Mouse (Mus musculus) brain, embryonic 14.5 days (tissue): Measurements from ENCODE around the gene Katnb1.
A peak's percentile ranks its signal among the peaks of the same experiment; 100 is the strongest.

Source experiments
- CTCF ChIP-seq: fragments of 200-500 bp; IDR thresholded peaks from 2 replicates; pipeline ENCODE4 v1.5.1; 2012; ENCODE audit warnings: inconsistent platforms, mild to moderate bottlenecking, moderate library complexity, borderline replicate concordance; ENCODE audit not compliant: insufficient read depth, insufficient read length; ENCODE audit errors: extremely low read depth
- POLR2A ChIP-seq: fragments of 200-500 bp; IDR thresholded peaks from 2 replicates; pipeline ENCODE4 v1.6.1; 2012; ENCODE audit warnings: mild to moderate bottlenecking, inconsistent platforms, borderline replicate concordance; ENCODE audit not compliant: poor library complexity, insufficient read depth, insufficient read length, severe bottlenecking; ENCODE audit errors: extremely low read depth

DNA sequence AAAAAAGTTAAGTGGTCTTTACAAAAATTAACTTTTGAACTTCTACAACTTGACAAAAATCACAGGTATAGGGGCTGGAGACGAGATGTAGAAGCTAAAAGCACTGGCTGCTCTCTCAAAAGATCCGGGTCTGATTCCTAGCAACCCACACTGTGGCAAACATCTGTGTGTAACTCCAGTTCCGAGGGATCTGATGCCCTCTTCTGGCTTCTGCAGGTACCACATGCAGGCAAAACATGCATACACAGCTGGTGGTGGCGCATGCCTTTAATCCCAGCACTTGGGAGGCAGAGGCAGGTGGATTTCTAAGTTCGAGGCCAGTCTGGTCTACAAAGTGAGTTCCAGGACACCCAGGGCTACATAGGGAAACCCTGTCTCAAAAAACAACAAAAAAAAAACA lies 42.5 kb downstream of the Katnb1 start:
- TF ChIP-seq CTCF = peak; percentile 12; the same call in 1 of the 2 replicates
- TF ChIP-seq POLR2A = no peak
